Mouse (Mus musculus) c-Kit-positive CD71-positive TER-119-negative erythroid progenitor cells, embryonic 14.5 days (primary cell): ENCODE results near the gene Ep400.
A peak's percentile ranks its signal among the peaks of the same experiment; 100 is the strongest.

Source experiments
- DNase-seq: peaks from one replicate; pipeline ENCODE4 v3.0.0-alpha.2; 2013; ENCODE audit warnings: low read depth

Gene Ep400

GRCm38 (mm10) chr5:110665486-110666121 is 104.9 kb downstream of the Ep400 start:
- DNase-seq = no peak

- no peak for DNase-seq
Observed at GRCm38 (mm10) chr5:110664750-110665269, 105.7 kb downstream of the Ep400 start.

GRCm38 (mm10) chr5:110664041-110664440 is 106.5 kb downstream of the Ep400 start:
- no peak for DNase-seq

GRCm38 (mm10) chr5:110659682-110660081 is 110.8 kb downstream of the Ep400 start:
- DNase-seq = no peak

- DNase-seq = no peak
Observed at GRCm38 (mm10) chr5:110653686-110654085, 116.8 kb downstream of the Ep400 start.

GRCm38 (mm10) chr5:110652719-110653648 is 117.5 kb downstream of the Ep400 start, which contains the start of the genes Noc4l and Ddx51:
Gene Noc4l (minus strand): TSS chr5:110653417.
Gene Ddx51 (plus strand): TSS chr5:110653451.
- peak; percentile 92 for DNase-seq

- peak; percentile 44 for DNase-seq
Observed at GRCm38 (mm10) chr5:110646377-110646776, 124.1 kb downstream of the Ep400 start.

- DNase-seq = peak; percentile 63
Observed at GRCm38 (mm10) chr5:110639459-110639858, 131.1 kb downstream of the Ep400 start.

- no peak for DNase-seq
Observed at GRCm38 (mm10) chr5:110638306-110639074, 132.0 kb downstream of the Ep400 start.

GRCm38 (mm10) chr5:110635951-110636707 is 134.4 kb downstream of the Ep400 start:
- no peak for DNase-seq

GRCm38 (mm10) chr5:110629525-110630120 is 140.9 kb downstream of the Ep400 start:
- no peak for DNase-seq

- DNase-seq = no peak
Observed at GRCm38 (mm10) chr5:110628156-110628555, 142.4 kb downstream of the Ep400 start.

- DNase-seq = no peak
Observed at GRCm38 (mm10) chr5:110627351-110627750, 143.2 kb downstream of the Ep400 start.

- DNase-seq = no peak
Observed at GRCm38 (mm10) chr5:110624319-110624718, 146.2 kb downstream of the Ep400 start.

GRCm38 (mm10) chr5:110619226-110619625 is 151.3 kb downstream of the Ep400 start:
- no peak for DNase-seq
